Mouse (Mus musculus): ENCODE data around the gene Ddit4. TPM values are rescaled to one million over a fixed set of nuclear protein-coding genes. Genes with fewer than 3 reads are reported as not detected.

Gene Ddit4
- polyA plus RNA-seq, 1 experiment from 2014 or later: 24.0 TPM

GRCm38 (mm10) chr10:59963609-59964008 is 12.0 kb upstream of the Ddit4 start:
- DNase-seq (ENCODE audit: low spot score) (no peak), ATAC-seq (replicated peaks; ENCODE audit: low FRiP score, low read depth) (no peak)
- no peaks in the 10 kb centered on the region for H3K36me3 ChIP-seq (ENCODE audit: insufficient read depth, low read length)
- no peak overlapping the region for H3K4me3 ChIP-seq (replicated peaks; ENCODE audit: low read depth, low read length)
- no peak overlapping the region for H3K9ac ChIP-seq (ENCODE audit: low read depth, low read length)
- H3K4me2 ChIP-seq (ENCODE audit: low read length): no peak overlapping the region
- 73% methylated on average over 2 of the region's 2 CpGs for WGBS
- no peaks in the 10 kb centered on the region for H3K9me3 ChIP-seq (replicated peaks; ENCODE audit: low read length)
- TF ChIP-seq CTCF (IDR thresholded peaks at IDR 0.05; ENCODE audit: low read depth): no peak
- H3K27me3 ChIP-seq (ENCODE audit: insufficient read depth, low read length): no peaks in the 10 kb centered on the region
- peaks cover 14% of the 10 kb centered on the region for H3K4me1 ChIP-seq (replicated peaks; ENCODE audit: insufficient read depth, low read length)
- H3K27ac ChIP-seq: no peak overlapping the region

- DNase-seq (ENCODE audit: low spot score) (no peak), ATAC-seq (replicated peaks; ENCODE audit: low FRiP score, low read depth) (no peak)
- H3K4me3 ChIP-seq (replicated peaks; ENCODE audit: low read depth, low read length): no peak overlapping the region
- H3K9me3 ChIP-seq (replicated peaks; ENCODE audit: low read length): no peaks in the 10 kb centered on the region
- no peak overlapping the region for H3K9ac ChIP-seq (ENCODE audit: low read depth, low read length)
- TF ChIP-seq CTCF (IDR thresholded peaks at IDR 0.05; ENCODE audit: low read depth): no peak
- H3K27ac ChIP-seq: no peak overlapping the region
- peaks cover 15% of the 10 kb centered on the region for H3K4me1 ChIP-seq (replicated peaks; ENCODE audit: insufficient read depth, low read length)
- H3K4me2 ChIP-seq (ENCODE audit: low read length): no peak overlapping the region
- H3K36me3 ChIP-seq (ENCODE audit: insufficient read depth, low read length): no peaks in the 10 kb centered on the region
- H3K27me3 ChIP-seq (ENCODE audit: insufficient read depth, low read length): no peaks in the 10 kb centered on the region
- 85% methylated on average over 12 of the region's 12 CpGs for WGBS
Measured at GRCm38 (mm10) chr10:59959517-59959916, 7.9 kb upstream of the Ddit4 start.

GRCm38 (mm10) chr10:59958458-59958857 is 6.8 kb upstream of the Ddit4 start:
- no peak for TF ChIP-seq CTCF (IDR thresholded peaks at IDR 0.05; ENCODE audit: low read depth)
- H3K4me3 ChIP-seq (replicated peaks; ENCODE audit: low read depth, low read length): no peak overlapping the region
- ATAC-seq (replicated peaks; ENCODE audit: low FRiP score, low read depth) (no peak), DNase-seq (ENCODE audit: low spot score) (no peak)
- H3K4me1 ChIP-seq (replicated peaks; ENCODE audit: insufficient read depth, low read length): peaks cover 15% of the 10 kb centered on the region; the same call in 1 of the 2 replicates
- WGBS: 52% methylated on average over 5 of the region's 5 CpGs
- no peaks in the 10 kb centered on the region for H3K9me3 ChIP-seq (replicated peaks; ENCODE audit: low read length)
- no peak overlapping the region for H3K27ac ChIP-seq
- H3K27me3 ChIP-seq (ENCODE audit: insufficient read depth, low read length): no peaks in the 10 kb centered on the region
- H3K36me3 ChIP-seq (ENCODE audit: insufficient read depth, low read length): no peaks in the 10 kb centered on the region
- no peak overlapping the region for H3K9ac ChIP-seq (ENCODE audit: low read depth, low read length)
- H3K4me2 ChIP-seq (ENCODE audit: low read length): no peak overlapping the region

GRCm38 (mm10) chr10:59957171-59958149 is 5.8 kb upstream of the Ddit4 start:
- Histone ChIP-seq H3K4me3 (replicated peaks; ENCODE audit: low read depth, low read length) (no peak overlapping the region), H3K4me2 (ENCODE audit: low read length) (peak overlapping the region; percentile 28; the same call in 1 of the 2 replicates), H3K4me1 (replicated peaks; ENCODE audit: insufficient read depth, low read length) (peaks cover 18% of the 10 kb centered on the region; the same call in 1 of the 2 replicates), H3K9me3 (replicated peaks; ENCODE audit: low read length) (no peaks in the 10 kb centered on the region), H3K36me3 (ENCODE audit: insufficient read depth, low read length) (no peaks in the 10 kb centered on the region), H3K9ac (ENCODE audit: low read depth, low read length) (peak overlapping the region; percentile 23; the same call in 1 of the 2 replicates), H3K27ac (no peak overlapping the region), H3K27me3 (ENCODE audit: insufficient read depth, low read length) (no peaks in the 10 kb centered on the region)
- 30% methylated on average over 25 of the region's 25 CpGs for WGBS
- ATAC-seq (replicated peaks; ENCODE audit: low FRiP score, low read depth): no peak
- TF ChIP-seq CTCF (IDR thresholded peaks at IDR 0.05; ENCODE audit: low read depth): no peak
- DNase-seq (ENCODE audit: low spot score): no peak

- DNase-seq (ENCODE audit: low spot score) (no peak), ATAC-seq (replicated peaks; ENCODE audit: low FRiP score, low read depth) (no peak)
- WGBS: 62% methylated on average over 5 of the region's 5 CpGs
- Histone ChIP-seq H3K9me3 (replicated peaks; ENCODE audit: low read length) (no peaks in the 10 kb centered on the region), H3K4me2 (ENCODE audit: low read length) (no peak overlapping the region), H3K4me1 (replicated peaks; ENCODE audit: insufficient read depth, low read length) (peaks cover 18% of the 10 kb centered on the region; the same call in 1 of the 2 replicates), H3K27me3 (ENCODE audit: insufficient read depth, low read length) (no peaks in the 10 kb centered on the region), H3K4me3 (replicated peaks; ENCODE audit: low read depth, low read length) (no peak overlapping the region), H3K36me3 (ENCODE audit: insufficient read depth, low read length) (no peaks in the 10 kb centered on the region), H3K9ac (ENCODE audit: low read depth, low read length) (no peak overlapping the region), H3K27ac (no peak overlapping the region)
- no peak for TF ChIP-seq CTCF (IDR thresholded peaks at IDR 0.05; ENCODE audit: low read depth)
Measured at GRCm38 (mm10) chr10:59956681-59957080, 5.0 kb upstream of the Ddit4 start.

- Histone ChIP-seq H3K36me3 (ENCODE audit: insufficient read depth, low read length) (peaks cover 4% of the 10 kb centered on the region; the same call in 1 of the 2 replicates), H3K4me1 (replicated peaks; ENCODE audit: insufficient read depth, low read length) (peaks cover 36% of the 10 kb centered on the region), H3K27me3 (ENCODE audit: insufficient read depth, low read length) (no peaks in the 10 kb centered on the region), H3K9ac (ENCODE audit: low read depth, low read length) (no peak overlapping the region), H3K4me2 (ENCODE audit: low read length) (no peak overlapping the region), H3K4me3 (replicated peaks; ENCODE audit: low read depth, low read length) (no peak overlapping the region), H3K27ac (no peak overlapping the region), H3K9me3 (replicated peaks; ENCODE audit: low read length) (no peaks in the 10 kb centered on the region)
- DNase-seq (ENCODE audit: low spot score) (no peak), ATAC-seq (replicated peaks; ENCODE audit: low FRiP score, low read depth) (no peak)
- 28% methylated on average over 7 of the region's 7 CpGs for WGBS
- TF ChIP-seq CTCF (IDR thresholded peaks at IDR 0.05; ENCODE audit: low read depth): no peak
Measured at GRCm38 (mm10) chr10:59953564-59954039, 2.0 kb upstream of the Ddit4 start.
